Mouse (Mus musculus): ENCODE results near the gene Erbb4. TPM values are rescaled to one million over a fixed set of nuclear protein-coding genes. Genes with fewer than 3 reads are reported as not detected.

The Erbb4 gene
- 0.21 TPM in 1 of 2 replicates, not detected in the other for polyA plus RNA-seq (2014; fragmentation: Nextera tagmentation; extraction: Ambion mirVana)

- H3K27me3 ChIP-seq (ENCODE audit: control insufficient read depth, insufficient read depth, low read length): peaks cover 40% of the 10 kb centered on the region
- ATAC-seq (ENCODE audit: insufficient number of reproducible peaks, low FRiP score, low TSS enrichment, low read depth): peak; percentile 24
- WGBS: under 1% methylated on average over 57 of the region's 63 CpGs
Measured at GRCm38 (mm10) chr1:69107485-69108158, at the start of gene Erbb4. Gene Erbb4, minus strand, starts transcription at chr1:69108059.

GRCm38 (mm10) chr1:69157346-69157745 lies 49.5 kb upstream of the Erbb4 start:
- no peaks in the 10 kb centered on the region for H3K36me3 ChIP-seq (ENCODE audit: control insufficient read depth, insufficient read depth, low read length)
- no peaks in the 10 kb centered on the region for H3K4me1 ChIP-seq (ENCODE audit: control insufficient read depth, insufficient read depth, low read length)
- no peak overlapping the region for H3K9ac ChIP-seq (ENCODE audit: low read length)
- no peaks in the 10 kb centered on the region for H3K27me3 ChIP-seq (ENCODE audit: control insufficient read depth, insufficient read depth, low read length)
- 76% methylated on average over 2 of the region's 2 CpGs for WGBS
- DNase-seq (ENCODE audit: low spot score) (no peak), ATAC-seq (ENCODE audit: insufficient number of reproducible peaks, low FRiP score, low TSS enrichment, low read depth) (no peak)
- H3K4me3 ChIP-seq (ENCODE audit: low read depth, low read length): no peak overlapping the region
- no peak overlapping the region for H3K4me2 ChIP-seq (ENCODE audit: low read depth, severe bottlenecking)
- no peak overlapping the region for H3K27ac ChIP-seq (replicated peaks; ENCODE audit: low read depth, low read length)
- H3K9me3 ChIP-seq (ENCODE audit: control insufficient read depth, low read length): no peaks in the 10 kb centered on the region

More at GRCm38 (mm10) chr1:69107485-69108158, at the start of gene Erbb4:
- H3K4me3 ChIP-seq (ENCODE audit: low read depth, low read length): peak within 1 kb of the TSS; percentile 49
- peaks cover 13% of the 10 kb centered on the region for H3K4me1 ChIP-seq (ENCODE audit: control insufficient read depth, insufficient read depth, low read length)
- peak; percentile 49 for DNase-seq (ENCODE audit: low spot score)
- H3K4me2 ChIP-seq (ENCODE audit: low read depth, severe bottlenecking): peak within 1 kb of the TSS; percentile 99
- H3K9me3 ChIP-seq (ENCODE audit: control insufficient read depth, low read length): no peaks in the 10 kb centered on the region
- no peak within 1 kb of the TSS for H3K27ac ChIP-seq (replicated peaks; ENCODE audit: low read depth, low read length)
- H3K36me3 ChIP-seq (ENCODE audit: control insufficient read depth, insufficient read depth, low read length): no peaks in the 10 kb centered on the region
- peak within 1 kb of the TSS; percentile 40 for H3K9ac ChIP-seq (ENCODE audit: low read length)

GRCm38 (mm10) chr1:69141341-69141740 lies 33.5 kb upstream of the Erbb4 start:
- Histone ChIP-seq H3K27ac (replicated peaks; ENCODE audit: low read depth, low read length) (no peak overlapping the region), H3K9ac (ENCODE audit: low read length) (no peak overlapping the region), H3K4me1 (ENCODE audit: control insufficient read depth, insufficient read depth, low read length) (no peaks in the 10 kb centered on the region), H3K9me3 (ENCODE audit: control insufficient read depth, low read length) (no peaks in the 10 kb centered on the region), H3K4me2 (ENCODE audit: low read depth, severe bottlenecking) (no peak overlapping the region), H3K27me3 (ENCODE audit: control insufficient read depth, insufficient read depth, low read length) (no peaks in the 10 kb centered on the region), H3K4me3 (ENCODE audit: low read depth, low read length) (no peak overlapping the region), H3K36me3 (ENCODE audit: control insufficient read depth, insufficient read depth, low read length) (no peaks in the 10 kb centered on the region)
- ATAC-seq (ENCODE audit: insufficient number of reproducible peaks, low FRiP score, low TSS enrichment, low read depth) (no peak), DNase-seq (ENCODE audit: low spot score) (no peak)

GRCm38 (mm10) chr1:69139519-69139868 lies 31.6 kb upstream of the Erbb4 start:
- WGBS: 56% methylated on average over 6 of the region's 6 CpGs
- Histone ChIP-seq H3K36me3 (ENCODE audit: control insufficient read depth, insufficient read depth, low read length) (no peaks in the 10 kb centered on the region), H3K9me3 (ENCODE audit: control insufficient read depth, low read length) (no peaks in the 10 kb centered on the region), H3K27me3 (ENCODE audit: control insufficient read depth, insufficient read depth, low read length) (no peaks in the 10 kb centered on the region), H3K4me2 (ENCODE audit: low read depth, severe bottlenecking) (no peak overlapping the region), H3K4me3 (ENCODE audit: low read depth, low read length) (no peak overlapping the region), H3K27ac (replicated peaks; ENCODE audit: low read depth, low read length) (no peak overlapping the region), H3K9ac (ENCODE audit: low read length) (no peak overlapping the region), H3K4me1 (ENCODE audit: control insufficient read depth, insufficient read depth, low read length) (no peaks in the 10 kb centered on the region)
- DNase-seq (ENCODE audit: low spot score) (no peak), ATAC-seq (ENCODE audit: insufficient number of reproducible peaks, low FRiP score, low TSS enrichment, low read depth) (no peak)

GRCm38 (mm10) chr1:69138856-69139518 lies 31.1 kb upstream of the Erbb4 start:
- WGBS: 37% methylated on average over 4 of the region's 4 CpGs
- no peaks in the 10 kb centered on the region for H3K4me1 ChIP-seq (ENCODE audit: control insufficient read depth, insufficient read depth, low read length)
- ATAC-seq (ENCODE audit: insufficient number of reproducible peaks, low FRiP score, low TSS enrichment, low read depth) (no peak), DNase-seq (ENCODE audit: low spot score) (peak; percentile 65)
- H3K27ac ChIP-seq (replicated peaks; ENCODE audit: low read depth, low read length): no peak overlapping the region
- H3K27me3 ChIP-seq (ENCODE audit: control insufficient read depth, insufficient read depth, low read length): no peaks in the 10 kb centered on the region
- H3K9me3 ChIP-seq (ENCODE audit: control insufficient read depth, low read length): no peaks in the 10 kb centered on the region
- H3K9ac ChIP-seq (ENCODE audit: low read length): no peak overlapping the region
- H3K4me3 ChIP-seq (ENCODE audit: low read depth, low read length): no peak overlapping the region
- no peaks in the 10 kb centered on the region for H3K36me3 ChIP-seq (ENCODE audit: control insufficient read depth, insufficient read depth, low read length)
- no peak overlapping the region for H3K4me2 ChIP-seq (ENCODE audit: low read depth, severe bottlenecking)

GRCm38 (mm10) chr1:69124147-69124848 lies 16.4 kb upstream of the Erbb4 start:
- Histone ChIP-seq H3K4me3 (ENCODE audit: low read depth, low read length) (no peak overlapping the region), H3K4me2 (ENCODE audit: low read depth, severe bottlenecking) (no peak overlapping the region), H3K27me3 (ENCODE audit: control insufficient read depth, insufficient read depth, low read length) (no peaks in the 10 kb centered on the region), H3K36me3 (ENCODE audit: control insufficient read depth, insufficient read depth, low read length) (no peaks in the 10 kb centered on the region), H3K27ac (replicated peaks; ENCODE audit: low read depth, low read length) (no peak overlapping the region), H3K9me3 (ENCODE audit: control insufficient read depth, low read length) (no peaks in the 10 kb centered on the region), H3K4me1 (ENCODE audit: control insufficient read depth, insufficient read depth, low read length) (no peaks in the 10 kb centered on the region), H3K9ac (ENCODE audit: low read length) (no peak overlapping the region)
- DNase-seq (ENCODE audit: low spot score) (no peak), ATAC-seq (ENCODE audit: insufficient number of reproducible peaks, low FRiP score, low TSS enrichment, low read depth) (no peak)
- WGBS: 94% methylated on average over 1 of the region's 1 CpGs

GRCm38 (mm10) chr1:69118249-69118938 lies 10.5 kb upstream of the Erbb4 start:
- ATAC-seq (ENCODE audit: insufficient number of reproducible peaks, low FRiP score, low TSS enrichment, low read depth) (no peak), DNase-seq (ENCODE audit: low spot score) (no peak)
- Histone ChIP-seq H3K4me1 (ENCODE audit: control insufficient read depth, insufficient read depth, low read length) (no peaks in the 10 kb centered on the region), H3K9me3 (ENCODE audit: control insufficient read depth, low read length) (no peaks in the 10 kb centered on the region), H3K36me3 (ENCODE audit: control insufficient read depth, insufficient read depth, low read length) (no peaks in the 10 kb centered on the region), H3K27me3 (ENCODE audit: control insufficient read depth, insufficient read depth, low read length) (no peaks in the 10 kb centered on the region), H3K4me3 (ENCODE audit: low read depth, low read length) (no peak overlapping the region), H3K9ac (ENCODE audit: low read length) (no peak overlapping the region), H3K27ac (replicated peaks; ENCODE audit: low read depth, low read length) (no peak overlapping the region), H3K4me2 (ENCODE audit: low read depth, severe bottlenecking) (no peak overlapping the region)
- 86% methylated on average over 4 of the region's 4 CpGs for WGBS

Data from limb, embryonic 11.5 days (tissue).